Mouse (Mus musculus) forebrain, embryonic 14.5 days (tissue): ENCODE measurements around the gene Scml4. TPM values are rescaled to one million over a fixed set of nuclear protein-coding genes. Genes with fewer than 3 reads are reported as not detected.
A peak's percentile ranks its signal among the peaks of the same experiment; 100 is the strongest.

Experiments used
- ATAC-seq: fragments of 200-750 bp; cut with Nextera tagmentation; 2 replicates; pipeline ENCODE4 v1.8.0; 2017; ENCODE audit warnings: mild to moderate bottlenecking, moderate library complexity
- DNase-seq: peaks from one replicate; pipeline ENCODE4 v3.0.0-alpha.2; 2015; ENCODE audit warnings: low spot score
- H3K27ac ChIP-seq: fragments of 300-500 bp; sonication (generic); 2 replicates; pipeline ENCODE4 v1.5.1; 2014; ENCODE audit warnings: low read depth, mild to moderate bottlenecking, control low read depth, low read length, moderate library complexity
- H3K27me3 ChIP-seq: fragments of 300-500 bp; sonication (generic); replicated peaks from 2 replicates; pipeline ENCODE4 v1.6.1; 2014; ENCODE audit warnings: low read length, control low read depth, mixed read lengths; ENCODE audit not compliant: control insufficient read depth, insufficient read depth
- H3K36me3 ChIP-seq: fragments of 300-500 bp; sonication (generic); 2 replicates; pipeline ENCODE4 v1.6.1; 2014; ENCODE audit warnings: low read length, control low read depth; ENCODE audit not compliant: control insufficient read depth, insufficient read depth
- H3K4me1 ChIP-seq: fragments of 300-500 bp; sonication (generic); 2 replicates; pipeline ENCODE4 v1.6.1; 2014; ENCODE audit warnings: antibody characterized with exemption, low read length, control low read depth; ENCODE audit not compliant: control insufficient read depth, insufficient read depth
- H3K4me2 ChIP-seq: fragments of 300-500 bp; sonication (generic); 2 replicates; pipeline ENCODE4 v1.6.1; 2014; ENCODE audit warnings: mild to moderate bottlenecking, control low read depth, low read length
- H3K4me3 ChIP-seq: fragments of 300-500 bp; sonication (generic); 2 replicates; pipeline ENCODE4 v1.5.1; 2014; ENCODE audit warnings: low read depth, low read length, control low read depth
- H3K9ac ChIP-seq: fragments of 300-500 bp; sonication (generic); 2 replicates; pipeline ENCODE4 v1.6.1; 2014; ENCODE audit warnings: mild to moderate bottlenecking, low read length, control low read depth, moderate library complexity
- H3K9me3 ChIP-seq: fragments of 300-500 bp; sonication (generic); replicated peaks from 2 replicates; pipeline ENCODE4 v1.6.1; 2016; ENCODE audit warnings: low read length, control low read depth, mixed read lengths; ENCODE audit not compliant: control insufficient read depth
- WGBS: fragments of 180-500 bp; shearing (Covaris S2); extraction: QIAGEN DNeasy Blood & Tissue Kit; methylation state at CpG from one replicate; pipeline ENCODE4 v1.1.7; 2014; 5-methylcytosine and 5-hydroxymethylcytosine counted together
- polyA plus RNA-seq: library from polyadenylated mRNA; unstranded; fragments of >200 nt; fragmentation: Nextera tagmentation; extraction: Ambion mirVana; gene quantifications from 2 replicates; pipeline ENCODE4 v1.2.1, GENCODE M21; 2014

Gene Scml4
- 4.9 and 9.0 TPM in 2 replicates for polyA plus RNA-seq

DNA sequence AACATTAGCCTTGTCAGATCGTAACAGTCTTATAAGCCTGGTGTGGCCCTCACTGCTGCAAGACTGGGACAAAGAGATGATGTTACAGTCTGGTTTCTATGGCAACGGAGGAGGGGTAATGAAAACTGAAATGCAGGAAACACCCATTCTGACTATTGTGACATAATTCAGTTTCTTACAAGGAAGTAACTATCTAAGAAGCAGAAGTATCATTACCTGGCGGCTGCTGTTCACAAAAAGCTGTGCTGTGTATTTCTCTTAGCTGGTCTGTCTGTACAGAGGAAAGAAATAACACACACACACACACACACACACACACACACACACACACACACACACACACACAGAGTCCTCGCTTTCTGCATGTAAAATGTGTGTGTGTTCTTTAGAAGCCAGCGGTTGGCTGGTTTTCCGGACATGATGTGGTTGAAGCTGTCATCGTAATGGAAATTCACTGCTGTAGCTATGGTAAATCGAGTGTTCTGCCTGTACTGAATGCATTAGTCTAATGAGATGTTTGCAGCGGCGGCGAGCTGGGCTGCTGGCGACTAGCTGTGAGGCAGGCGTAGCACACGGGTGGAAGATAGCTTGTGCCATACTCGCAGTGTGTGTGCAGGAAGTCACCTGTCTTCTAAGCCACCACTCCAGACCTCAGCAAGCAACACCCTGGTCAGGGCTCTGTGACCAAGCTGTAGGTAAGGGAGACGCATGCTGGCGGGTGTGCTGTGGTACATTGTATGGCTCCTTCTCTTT, at the start of gene Scml4:
Scml4 (plus strand) TSS at position 212 of the 753 bp plus-strand sequence.
- ATAC-seq: peak; percentile 73

GRCm38 (mm10) chr10:42825923-42826322, 34.2 kb upstream of the Scml4 start:
- Histone ChIP-seq H3K27me3 (no peaks in the 10 kb centered on the region), H3K4me3 (no peak overlapping the region), H3K4me2 (no peak overlapping the region), H3K27ac (no peak overlapping the region), H3K4me1 (no peaks in the 10 kb centered on the region), H3K9ac (no peak overlapping the region), H3K36me3 (peaks cover 79% of the 10 kb centered on the region), H3K9me3 (no peaks in the 10 kb centered on the region)
- ATAC-seq (no peak), DNase-seq (no peak)
- WGBS: 55% methylated on average over 6 of the region's 6 CpGs

More for the DNA sequence above, at the start of gene Scml4:
- H3K4me1 ChIP-seq: peaks cover 26% of the 10 kb centered on the region
- H3K9me3 ChIP-seq: no peaks in the 10 kb centered on the region
- peak within 1 kb of the TSS; percentile 31 for H3K4me3 ChIP-seq
- peak; percentile 92 for DNase-seq
- peak within 1 kb of the TSS; percentile 59 for H3K4me2 ChIP-seq
- H3K9ac ChIP-seq: peak within 1 kb of the TSS; percentile 50
- no peaks in the 10 kb centered on the region for H3K36me3 ChIP-seq
- peaks cover 3% of the 10 kb centered on the region; the same call in 1 of the 2 replicates for H3K27me3 ChIP-seq
- 16% methylated on average over 17 of the region's 17 CpGs for WGBS
- H3K27ac ChIP-seq: peak within 1 kb of the TSS; percentile 81

DNA sequence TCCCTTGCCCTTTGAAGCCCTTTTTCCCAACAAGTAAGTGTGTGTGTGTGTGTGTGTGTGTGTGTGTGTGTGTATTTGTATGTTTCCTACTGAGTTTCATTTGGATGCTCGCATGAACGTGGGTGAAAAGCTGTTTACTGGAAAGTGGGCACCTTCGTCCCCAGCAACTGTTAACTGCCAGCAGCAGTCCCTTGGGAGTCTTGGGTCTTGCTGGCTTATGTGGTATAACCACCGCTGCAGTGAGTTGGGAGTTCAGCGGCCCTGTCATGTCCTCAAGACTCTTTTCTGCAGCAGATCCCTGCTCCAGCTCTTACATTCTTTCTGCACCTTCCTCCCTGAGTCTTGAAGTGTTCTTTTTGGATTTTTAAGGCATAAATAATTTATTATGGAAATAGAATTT, 33.0 kb upstream of the Scml4 start:
- ATAC-seq: no peak
- 88% methylated on average over 5 of the region's 5 CpGs for WGBS
- Histone ChIP-seq H3K9me3 (no peaks in the 10 kb centered on the region), H3K4me1 (no peaks in the 10 kb centered on the region), H3K4me2 (no peak overlapping the region), H3K27me3 (no peaks in the 10 kb centered on the region), H3K27ac (no peak overlapping the region), H3K36me3 (peaks cover 81% of the 10 kb centered on the region), H3K9ac (no peak overlapping the region), H3K4me3 (no peak overlapping the region)
- no peak for DNase-seq

DNA sequence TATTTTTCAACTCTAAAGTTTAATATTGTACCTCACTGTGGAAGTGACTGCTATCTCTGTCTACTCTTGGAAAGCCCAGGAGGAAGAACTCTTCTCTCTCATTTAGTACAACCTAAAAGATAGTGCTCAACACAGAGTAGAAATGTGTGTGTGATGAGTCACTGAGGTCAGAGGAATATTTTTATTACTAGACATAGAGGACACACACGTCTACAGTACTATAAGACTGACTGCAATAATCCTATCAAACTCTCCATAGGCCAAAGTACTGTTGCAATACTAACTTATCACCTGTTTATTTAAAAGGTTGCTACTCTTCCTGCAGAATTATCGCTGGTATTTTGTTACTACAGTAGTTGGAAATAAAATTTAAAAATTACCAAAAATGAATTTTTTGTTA, 30.2 kb upstream of the Scml4 start:
- ATAC-seq (no peak), DNase-seq (no peak)
- Histone ChIP-seq H3K27me3 (no peaks in the 10 kb centered on the region), H3K36me3 (peaks cover 67% of the 10 kb centered on the region), H3K9ac (no peak overlapping the region), H3K9me3 (no peaks in the 10 kb centered on the region), H3K4me2 (no peak overlapping the region), H3K4me3 (no peak overlapping the region), H3K4me1 (peaks cover 10% of the 10 kb centered on the region), H3K27ac (no peak overlapping the region)
- WGBS: 90% methylated on average over 2 of the region's 2 CpGs

DNA sequence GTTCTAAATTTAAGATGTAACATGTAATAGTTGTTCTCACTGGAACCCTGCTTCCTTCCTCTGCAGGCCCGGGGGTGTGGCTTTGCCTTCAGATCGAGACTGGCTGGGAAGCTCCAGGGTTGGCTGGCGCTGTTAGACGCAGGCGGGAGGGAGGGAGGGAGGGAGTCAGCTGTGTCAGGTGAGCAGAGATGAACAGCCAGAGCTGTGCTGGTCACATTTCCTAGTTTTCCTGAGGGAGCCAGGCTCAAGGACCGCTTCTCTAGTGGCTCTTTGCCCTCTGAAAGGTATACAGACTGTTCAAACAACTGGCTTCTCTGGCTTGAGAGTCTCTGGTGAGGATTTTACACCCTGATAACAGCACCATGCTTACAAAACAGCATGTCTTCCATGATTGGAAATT, 29.8 kb upstream of the Scml4 start:
- H3K27ac ChIP-seq: no peak overlapping the region
- ATAC-seq (no peak), DNase-seq (no peak)
- no peak overlapping the region for H3K4me3 ChIP-seq
- no peak overlapping the region for H3K4me2 ChIP-seq
- H3K9me3 ChIP-seq: no peaks in the 10 kb centered on the region
- peaks cover 13% of the 10 kb centered on the region for H3K4me1 ChIP-seq
- H3K9ac ChIP-seq: no peak overlapping the region
- WGBS: 50% methylated on average over 6 of the region's 6 CpGs
- peaks cover 63% of the 10 kb centered on the region for H3K36me3 ChIP-seq
- H3K27me3 ChIP-seq: no peaks in the 10 kb centered on the region

DNA sequence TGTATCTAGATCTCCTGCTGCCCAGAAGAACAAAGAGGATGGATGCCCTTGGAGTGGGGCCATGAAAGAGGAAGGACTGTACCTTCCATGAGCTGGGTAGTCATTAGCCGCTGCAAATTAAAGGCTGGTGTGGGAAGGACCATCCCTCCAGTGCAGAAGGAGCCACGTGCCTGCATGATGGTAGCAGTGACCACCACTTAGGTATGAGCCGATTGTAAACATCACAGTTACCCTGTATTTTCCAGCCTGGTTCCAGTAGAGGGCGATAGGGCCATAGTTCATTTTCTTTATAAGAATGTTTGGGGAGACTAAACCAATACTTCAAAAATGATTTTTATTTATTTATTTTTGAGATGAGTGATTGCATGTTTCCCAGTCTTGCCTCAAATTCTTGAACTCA, 27.5 kb upstream of the Scml4 start:
- 20% methylated on average over 4 of the region's 4 CpGs for WGBS
- Histone ChIP-seq H3K4me3 (no peak overlapping the region), H3K36me3 (peaks cover 57% of the 10 kb centered on the region), H3K9me3 (no peaks in the 10 kb centered on the region), H3K27me3 (no peaks in the 10 kb centered on the region), H3K27ac (no peak overlapping the region), H3K9ac (no peak overlapping the region), H3K4me1 (peaks cover 15% of the 10 kb centered on the region), H3K4me2 (no peak overlapping the region)
- DNase-seq (peak; percentile 62), ATAC-seq (peak; percentile 30; the same call in 1 of the 2 replicates)

DNA sequence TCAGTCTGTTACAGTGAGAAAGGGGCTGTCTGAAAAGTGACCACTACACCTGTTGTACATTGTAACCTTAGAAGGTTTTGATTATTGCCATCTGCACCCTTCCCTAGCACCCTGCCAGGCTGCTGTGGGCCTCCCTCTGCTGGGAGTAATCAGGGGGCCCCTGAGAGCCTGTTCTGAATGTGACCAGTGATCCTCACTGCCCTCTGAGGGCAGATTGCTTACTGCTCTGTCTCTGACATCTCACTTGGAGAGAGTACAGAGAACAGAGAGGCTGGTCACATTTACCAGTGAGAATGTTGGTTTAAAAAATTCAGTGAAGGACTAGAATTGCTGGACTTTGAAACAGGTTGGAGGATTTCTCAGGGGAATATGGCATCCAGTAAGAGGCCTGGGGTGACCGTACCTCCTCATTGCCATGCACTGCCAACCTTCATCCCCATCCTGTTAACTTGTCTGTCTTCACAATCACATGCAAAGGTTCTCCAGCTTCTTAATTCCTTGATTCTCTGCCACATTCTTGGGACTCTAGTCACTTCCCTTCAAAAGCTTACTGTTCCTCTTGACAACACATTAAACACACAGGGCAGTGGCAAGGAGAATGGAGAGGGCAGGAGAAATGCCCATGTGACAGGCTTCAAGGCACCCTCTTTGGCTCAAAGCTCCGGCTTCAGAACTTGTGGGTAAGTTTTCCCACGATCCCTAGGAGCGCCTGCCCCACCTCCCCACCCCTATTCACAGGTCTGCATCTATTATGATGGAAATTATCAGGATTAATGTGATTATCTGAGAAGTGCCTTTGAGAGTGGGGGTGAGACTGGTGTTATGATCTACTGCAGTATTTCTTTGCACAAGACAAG, 26.1 kb upstream of the Scml4 start:
- peak; percentile 88 for ATAC-seq
- Histone ChIP-seq H3K4me1 (peaks cover 15% of the 10 kb centered on the region), H3K36me3 (peaks cover 42% of the 10 kb centered on the region), H3K9ac (no peak overlapping the region), H3K27ac (peak overlapping the region; percentile 52; the same call in 1 of the 2 replicates), H3K4me2 (no peak overlapping the region), H3K27me3 (no peaks in the 10 kb centered on the region), H3K9me3 (no peaks in the 10 kb centered on the region), H3K4me3 (no peak overlapping the region)
- peak; percentile 80 for DNase-seq
- 9% methylated on average over 4 of the region's 4 CpGs for WGBS

- Histone ChIP-seq H3K27me3 (no peaks in the 10 kb centered on the region), H3K36me3 (peaks cover 13% of the 10 kb centered on the region), H3K9ac (no peak overlapping the region), H3K4me2 (no peak overlapping the region), H3K4me3 (no peak overlapping the region), H3K27ac (no peak overlapping the region), H3K9me3 (no peaks in the 10 kb centered on the region; the same call in 1 of the 2 replicates), H3K4me1 (peaks cover 12% of the 10 kb centered on the region)
- 88% methylated on average over 4 of the region's 4 CpGs for WGBS
- DNase-seq (no peak), ATAC-seq (no peak)
Measured at GRCm38 (mm10) chr10:42838106-42838505, 22.1 kb upstream of the Scml4 start.
